Mouse (Mus musculus) sigmoid colon, adult 10 weeks (tissue): Measurements from ENCODE around the gene Olfr263. TPM values are rescaled to one million over a fixed set of nuclear protein-coding genes. Genes with fewer than 3 reads are reported as not detected.

ENCODE experiments used
- polyA plus RNA-seq: library from polyadenylated mRNA; stranded (reverse); fragments of 350-450 nt; fragmentation: Illumina TruSeq; extraction: RNeasy Lipid Tissue Mini Kit (QIAGEN cat#74804); gene quantifications from one replicate; pipeline ENCODE4 v1.2.3, GENCODE M21; 2014; ENCODE audit warnings: low read depth, low replicate concordance

Gene Olfr263
- not detected for polyA plus RNA-seq

DNA sequence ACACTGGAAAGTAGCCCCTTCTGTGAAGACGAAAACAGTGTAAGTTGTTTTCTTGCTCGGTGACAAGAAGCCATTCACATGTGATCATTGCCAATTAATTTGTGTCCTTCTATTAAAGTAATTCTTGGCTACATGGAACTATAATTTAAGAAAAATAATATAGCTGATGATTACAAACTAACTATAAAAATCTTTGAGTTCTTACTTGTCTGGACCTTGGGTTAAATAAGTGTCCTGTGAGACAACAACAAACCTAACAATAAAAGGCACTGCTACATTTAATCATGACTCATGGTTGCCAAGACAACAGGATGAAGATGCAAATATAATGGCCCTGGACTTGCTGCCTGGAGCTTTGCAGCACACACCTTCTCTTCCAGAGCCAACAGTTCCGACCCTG is at the start of gene Olfr263:
Gene Olfr263, plus strand, starts transcription at position 301 of the 400 bp plus-strand sequence.

GRCm38 (mm10) chr13:21111183-21111582 is 18.3 kb upstream of the Olfr263 start, which contains the start of gene Olfr1369-ps1:
TSS of gene Olfr1369-ps1 (plus strand) at chr13:21111483.

GRCm38 (mm10) chr13:21145767-21146166 is 16.3 kb downstream of the Olfr263 start, which contains the start of gene Olfr1368:
TSS of gene Olfr1368 (minus strand) at chr13:21145867.

GRCm38 (mm10) chr13:21179367-21179723 is 49.9 kb downstream of the Olfr263 start, which contains the start of gene Trim27:
TSS of gene Trim27 (plus strand) at chr13:21179445.

Other genes with a start within 250 kb of the Olfr263 start
- 0.09 TPM for gene Olfr1370, start 54.7 kb upstream of the Olfr263 start, polyA plus RNA-seq
- not detected for gene Olfr1369-ps1, start 18.2 kb upstream of the Olfr263 start, polyA plus RNA-seq
- gene Olfr1368, start 16.2 kb downstream of the Olfr263 start, polyA plus RNA-seq, result 0.95 TPM
- gene Trim27, start 49.8 kb downstream of the Olfr263 start, polyA plus RNA-seq, result 34.3 TPM
- gene Gpx5, start 163.1 kb downstream of the Olfr263 start, polyA plus RNA-seq, result 1.3 TPM
- not detected for gene Gpx6, start 182.5 kb downstream of the Olfr263 start, polyA plus RNA-seq
- gene Olfr1367, start 217.3 kb downstream of the Olfr263 start, polyA plus RNA-seq, result not detected
- 10.0 TPM for gene Zscan12, start 233.2 kb downstream of the Olfr263 start, polyA plus RNA-seq